Mouse (Mus musculus): Measurements from ENCODE around the gene Pitpnb. TPM values are rescaled to one million over a fixed set of nuclear protein-coding genes. Genes with fewer than 3 reads are reported as not detected.

The Pitpnb gene
- total RNA-seq, 1 experiment = 24.3 TPM

GRCm38 (mm10) chr5:111404721-111405120, 74.2 kb downstream of the Pitpnb start:
- Histone ChIP-seq H3K27ac (ENCODE audit: insufficient read depth, low read depth, low read length, poor library complexity, severe bottlenecking) (no peak overlapping the region), H3K9me3 (ENCODE audit: control insufficient read depth, insufficient read depth, low read depth, low read length) (no peaks in the 10 kb centered on the region), H3K36me3 (ENCODE audit: control insufficient read depth, insufficient read depth, low read length, poor library complexity, severe bottlenecking) (no peaks in the 10 kb centered on the region), H3K4me3 (ENCODE audit: insufficient read depth in 1 of 2, low read depth in 1 of 2, low read length in 2 of 2, poor library complexity in 1 of 2, severe bottlenecking in 1 of 2) (no peak overlapping the region), H3K9ac (ENCODE audit: insufficient read depth, low read depth, low read length, poor library complexity, severe bottlenecking) (no peak overlapping the region), H3K4me1 (ENCODE audit: control insufficient read depth in 2 of 2, insufficient read depth in 2 of 2, low read length in 2 of 2, poor library complexity in 1 of 2) (peaks cover 0 to 5% of the 10 kb centered on the region in 2 experiments; a peak in 1 of 4 replicates)
- in situ Hi-C loops (cut with MboI; ENCODE audit: low sequenced_read_pairs in 2 of 2, unreplicated experiment in 2 of 2) = no loop called here
- DNase-seq (ENCODE audit: low read depth, low spot score) = no peak
- TF ChIP-seq HCFC1 (IDR thresholded peaks at IDR 0.05; ENCODE audit: borderline replicate concordance, insufficient read depth, low read length) = no peak
- no peak for TF ChIP-seq ZC3H11A (IDR thresholded peaks at IDR 0.05; ENCODE audit: borderline replicate concordance, low read depth, low read length)
- TF ChIP-seq ZNF384 (IDR thresholded peaks at IDR 0.05; ENCODE audit: low read depth, low read length) = no peak
- no peak for TF ChIP-seq MAFK (IDR thresholded peaks at IDR 0.05; ENCODE audit: insufficient read depth, low read depth, low read length)
- no peak for TF ChIP-seq CHD2 (IDR thresholded peaks at IDR 0.05; ENCODE audit: low read depth, low read length)

- in situ Hi-C loops (cut with MboI; ENCODE audit: low sequenced_read_pairs in 2 of 2, unreplicated experiment in 2 of 2) = no loop called here
- no peaks in the 10 kb centered on the region for H3K36me3 ChIP-seq (ENCODE audit: control insufficient read depth, insufficient read depth, low read length, poor library complexity, severe bottlenecking)
- H3K9me3 ChIP-seq (ENCODE audit: control insufficient read depth, insufficient read depth, low read depth, low read length) = no peaks in the 10 kb centered on the region
- H3K27ac ChIP-seq (ENCODE audit: insufficient read depth, low read depth, low read length, poor library complexity, severe bottlenecking) = no peak overlapping the region
- H3K9ac ChIP-seq (ENCODE audit: insufficient read depth, low read depth, low read length, poor library complexity, severe bottlenecking) = no peak overlapping the region
- TF ChIP-seq CHD2 (IDR thresholded peaks at IDR 0.05; ENCODE audit: low read depth, low read length) (no peak), MAFK (IDR thresholded peaks at IDR 0.05; ENCODE audit: insufficient read depth, low read depth, low read length) (no peak), HCFC1 (IDR thresholded peaks at IDR 0.05; ENCODE audit: borderline replicate concordance, insufficient read depth, low read length) (no peak), ZNF384 (IDR thresholded peaks at IDR 0.05; ENCODE audit: low read depth, low read length) (no peak), ZC3H11A (IDR thresholded peaks at IDR 0.05; ENCODE audit: borderline replicate concordance, low read depth, low read length) (no peak)
- H3K4me3 ChIP-seq (ENCODE audit: insufficient read depth in 1 of 2, low read depth in 1 of 2, low read length in 2 of 2, poor library complexity in 1 of 2, severe bottlenecking in 1 of 2) = no peak overlapping the region
- H3K4me1 ChIP-seq (ENCODE audit: control insufficient read depth in 2 of 2, insufficient read depth in 2 of 2, low read length in 2 of 2, poor library complexity in 1 of 2) = peaks cover 0 to 5% of the 10 kb centered on the region in 2 experiments; a peak in 1 of 4 replicates
- DNase-seq (ENCODE audit: low read depth, low spot score) = no peak
Measured at GRCm38 (mm10) chr5:111408470-111409105, 78.0 kb downstream of the Pitpnb start.

GRCm38 (mm10) chr5:111409412-111410044, 79.0 kb downstream of the Pitpnb start:
- no peaks in the 10 kb centered on the region for H3K9me3 ChIP-seq (ENCODE audit: control insufficient read depth, insufficient read depth, low read depth, low read length)
- no peak overlapping the region for H3K27ac ChIP-seq (ENCODE audit: insufficient read depth, low read depth, low read length, poor library complexity, severe bottlenecking)
- in situ Hi-C loops (cut with MboI; ENCODE audit: low sequenced_read_pairs in 2 of 2, unreplicated experiment in 2 of 2) = no loop called here
- no peak overlapping the region for H3K4me3 ChIP-seq (ENCODE audit: insufficient read depth in 1 of 2, low read depth in 1 of 2, low read length in 2 of 2, poor library complexity in 1 of 2, severe bottlenecking in 1 of 2)
- peaks cover 0 to 5% of the 10 kb centered on the region in 2 experiments; a peak in 1 of 4 replicates for H3K4me1 ChIP-seq (ENCODE audit: control insufficient read depth in 2 of 2, insufficient read depth in 2 of 2, low read length in 2 of 2, poor library complexity in 1 of 2)
- peak; percentile 71 for DNase-seq (ENCODE audit: low read depth, low spot score)
- no peak for TF ChIP-seq CHD2 (IDR thresholded peaks at IDR 0.05; ENCODE audit: low read depth, low read length)
- TF ChIP-seq HCFC1 (IDR thresholded peaks at IDR 0.05; ENCODE audit: borderline replicate concordance, insufficient read depth, low read length) = no peak
- no peak for TF ChIP-seq ZNF384 (IDR thresholded peaks at IDR 0.05; ENCODE audit: low read depth, low read length)
- peak; percentile 49 for TF ChIP-seq ZC3H11A (IDR thresholded peaks at IDR 0.05; ENCODE audit: borderline replicate concordance, low read depth, low read length)
- no peaks in the 10 kb centered on the region for H3K36me3 ChIP-seq (ENCODE audit: control insufficient read depth, insufficient read depth, low read length, poor library complexity, severe bottlenecking)
- no peak overlapping the region for H3K9ac ChIP-seq (ENCODE audit: insufficient read depth, low read depth, low read length, poor library complexity, severe bottlenecking)

- TF ChIP-seq HCFC1 (IDR thresholded peaks at IDR 0.05; ENCODE audit: borderline replicate concordance, insufficient read depth, low read length) (no peak), CHD2 (IDR thresholded peaks at IDR 0.05; ENCODE audit: low read depth, low read length) (no peak), ZNF384 (IDR thresholded peaks at IDR 0.05; ENCODE audit: low read depth, low read length) (no peak), MAFK (IDR thresholded peaks at IDR 0.05; ENCODE audit: insufficient read depth, low read depth, low read length) (no peak), ZC3H11A (IDR thresholded peaks at IDR 0.05; ENCODE audit: borderline replicate concordance, low read depth, low read length) (no peak)
- Histone ChIP-seq H3K9me3 (ENCODE audit: control insufficient read depth, insufficient read depth, low read depth, low read length) (no peaks in the 10 kb centered on the region), H3K4me3 (ENCODE audit: insufficient read depth in 1 of 2, low read depth in 1 of 2, low read length in 2 of 2, poor library complexity in 1 of 2, severe bottlenecking in 1 of 2) (no peak overlapping the region), H3K4me1 (ENCODE audit: control insufficient read depth in 2 of 2, insufficient read depth in 2 of 2, low read length in 2 of 2, poor library complexity in 1 of 2) (peaks cover 0 to 5% of the 10 kb centered on the region in 2 experiments; a peak in 1 of 4 replicates), H3K9ac (ENCODE audit: insufficient read depth, low read depth, low read length, poor library complexity, severe bottlenecking) (no peak overlapping the region), H3K36me3 (ENCODE audit: control insufficient read depth, insufficient read depth, low read length, poor library complexity, severe bottlenecking) (no peaks in the 10 kb centered on the region), H3K27ac (ENCODE audit: insufficient read depth, low read depth, low read length, poor library complexity, severe bottlenecking) (no peak overlapping the region)
- in situ Hi-C loops (cut with MboI; ENCODE audit: low sequenced_read_pairs in 2 of 2, unreplicated experiment in 2 of 2) = no loop called here
- DNase-seq (ENCODE audit: low read depth, low spot score) = no peak
Measured at GRCm38 (mm10) chr5:111410665-111411064, 80.1 kb downstream of the Pitpnb start.
